Mouse (Mus musculus): Measurements from ENCODE around the gene Hmces.

Gene Hmces

DNA sequence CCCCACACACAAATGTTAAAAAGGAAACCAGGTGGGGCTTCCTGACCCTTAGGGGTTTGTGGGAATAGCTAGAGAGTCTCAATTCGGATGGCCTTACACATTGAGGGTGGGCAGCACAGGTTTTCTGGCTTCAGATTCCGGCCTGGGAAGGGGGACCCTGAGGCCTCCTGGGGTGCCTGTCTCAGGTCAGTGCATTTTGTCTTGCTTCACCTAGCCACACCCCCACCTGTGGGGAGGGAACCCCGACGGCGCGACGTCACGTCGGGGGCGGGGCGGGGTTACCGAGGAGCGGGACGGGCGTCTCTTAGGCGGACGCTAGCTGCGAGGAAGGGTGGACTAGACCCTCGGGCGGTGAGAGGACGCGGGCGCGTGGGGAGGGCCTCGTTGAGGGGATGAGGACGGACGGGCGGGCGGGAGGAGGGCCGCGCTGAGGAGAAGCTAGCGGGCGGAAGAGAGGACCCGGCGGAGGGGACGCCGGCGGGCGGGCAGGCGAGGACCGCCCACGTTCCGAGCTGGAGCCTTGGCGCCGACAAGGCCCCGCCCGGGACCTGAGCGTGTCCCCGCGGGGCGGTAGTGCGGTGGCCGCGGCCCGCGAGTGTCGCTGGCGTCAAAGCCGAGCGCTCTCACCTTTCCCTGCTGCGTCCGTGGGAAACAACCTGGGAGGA is at the start of gene Hmces:
Hmces (plus strand) TSS at position 275 of the 665 bp plus-strand sequence.
- CTCF ChIA-PET: no interaction called here

DNA sequence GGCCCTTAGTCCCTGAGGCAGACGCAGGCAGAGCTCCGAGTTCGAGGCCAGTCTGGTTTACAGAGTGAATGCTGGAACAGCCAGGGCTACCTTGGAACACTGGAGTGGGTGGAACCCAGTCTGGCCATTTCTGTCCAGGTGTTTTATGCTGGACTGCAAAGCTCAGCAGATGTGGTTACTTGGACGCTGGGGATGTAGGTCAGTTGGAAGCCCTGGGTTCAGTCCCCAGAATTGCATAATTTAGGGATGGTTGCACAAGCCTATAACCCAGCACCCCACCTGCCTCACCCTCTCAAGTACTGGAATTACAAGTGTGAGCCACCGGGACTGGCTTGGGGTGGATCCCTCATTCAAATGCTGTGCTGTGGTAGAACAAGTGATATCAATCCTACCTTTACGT is 47.5 kb upstream of the Hmces start:
- CTCF ChIA-PET: no interaction called here

DNA sequence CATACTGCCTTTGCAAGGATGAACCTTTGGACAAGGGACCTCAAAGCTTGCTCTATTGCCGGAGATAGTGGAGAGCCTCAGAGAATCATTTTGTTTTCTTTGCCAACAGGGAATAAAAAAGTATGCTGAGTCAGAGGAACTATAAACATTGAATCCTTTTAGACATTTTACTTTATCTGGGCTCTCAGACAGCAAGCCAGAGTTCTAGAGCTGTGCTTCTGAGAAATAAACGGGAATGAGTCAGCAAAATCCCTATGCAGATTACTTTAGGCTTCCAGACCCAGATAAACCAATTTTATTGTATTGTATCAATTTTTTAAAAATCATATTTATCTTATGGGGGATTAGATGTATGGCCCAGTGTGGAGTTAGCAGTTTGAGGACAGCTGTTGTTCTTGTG is 46.5 kb upstream of the Hmces start:
- CTCF ChIA-PET: no interaction called here

DNA sequence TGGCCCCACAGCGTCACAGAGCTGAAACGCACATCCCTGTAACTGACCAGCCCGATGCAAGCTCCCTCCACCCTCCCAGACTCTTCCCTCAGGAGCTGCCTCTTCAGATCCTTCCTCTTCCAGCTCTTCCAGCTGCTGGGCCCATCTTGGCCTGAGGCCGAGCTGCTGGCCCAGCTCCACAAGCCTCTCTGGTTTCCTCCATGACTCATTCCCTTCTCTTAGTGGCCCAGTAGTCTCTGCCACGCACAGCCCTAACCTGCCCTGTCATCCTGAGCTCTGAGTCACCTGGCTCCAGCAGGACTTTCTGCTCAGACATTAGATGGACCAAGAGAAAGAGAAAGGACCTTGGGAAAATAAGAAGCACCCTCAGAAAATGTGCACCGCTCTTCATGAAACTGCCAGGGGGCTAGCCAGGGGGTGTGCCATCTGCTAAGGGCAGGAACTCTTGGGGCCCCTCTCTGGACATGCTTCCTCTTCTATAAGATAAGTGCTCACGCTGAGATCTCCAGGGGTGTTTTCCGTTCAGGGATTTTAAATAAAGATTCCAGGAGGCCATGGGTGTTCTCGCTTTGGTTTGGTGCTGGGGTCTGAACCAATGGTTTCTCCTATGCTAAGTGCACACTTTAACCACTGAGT is 44.7 kb upstream of the Hmces start:
- CTCF ChIA-PET: no interaction called here

DNA sequence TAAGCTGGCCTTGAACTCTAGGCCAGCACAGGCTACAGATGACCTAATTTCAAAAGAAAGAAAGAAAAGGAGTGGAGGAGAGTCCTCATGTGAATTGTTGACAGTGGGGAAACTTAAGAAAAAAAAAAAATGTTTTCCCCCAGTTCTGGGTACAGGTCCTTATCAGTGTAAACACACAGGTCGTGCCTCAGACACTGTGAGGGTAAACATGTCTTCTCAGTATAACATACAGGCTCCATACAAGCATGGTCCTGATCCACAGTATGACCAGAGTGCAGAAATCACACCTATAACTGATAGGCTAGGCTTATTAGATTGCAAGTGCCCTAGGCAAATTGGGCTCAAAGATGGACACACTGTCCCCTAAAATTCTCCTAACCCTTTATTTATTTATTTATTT is 43.3 kb upstream of the Hmces start:
- CTCF ChIA-PET: no interaction called here

DNA sequence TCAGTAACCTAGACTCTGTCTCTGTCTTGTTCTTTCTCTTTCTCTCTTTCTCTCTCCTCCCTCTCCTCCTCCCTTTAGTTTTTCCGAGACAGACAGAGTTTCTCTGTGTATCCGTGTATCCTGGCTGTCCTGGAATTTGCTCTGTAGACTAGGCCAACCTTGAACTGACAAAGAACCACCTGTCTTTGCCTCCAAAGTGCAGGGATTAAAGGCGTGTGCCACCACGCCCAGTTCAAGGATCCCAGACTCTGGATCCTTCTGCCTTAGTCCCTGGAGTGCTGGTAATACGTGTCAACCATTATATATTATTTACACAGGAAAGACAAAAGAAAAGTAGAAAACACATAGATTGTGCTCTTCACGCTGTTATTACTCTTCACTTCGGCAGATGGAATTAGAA is 42.5 kb upstream of the Hmces start:
- CTCF ChIA-PET: no interaction called here

DNA sequence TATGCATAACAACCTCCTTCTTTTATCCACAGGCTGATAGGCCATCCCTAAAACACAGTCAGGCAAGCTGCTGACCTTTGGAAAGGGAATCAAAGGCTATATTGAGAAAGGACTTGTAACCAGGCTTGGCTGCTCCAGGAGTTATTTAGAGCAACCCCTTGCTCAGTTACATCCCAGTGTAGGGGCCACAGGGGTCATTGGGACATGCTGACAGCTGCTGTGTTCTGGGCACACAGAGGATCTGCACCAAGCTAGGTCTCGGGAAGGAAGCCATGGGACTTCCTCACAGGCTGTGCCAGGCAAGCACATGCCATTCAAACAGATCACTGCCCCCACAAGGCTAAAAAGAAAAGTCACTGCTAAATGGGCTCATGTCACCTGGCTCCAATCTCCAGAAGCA is 40.6 kb upstream of the Hmces start:
- CTCF ChIA-PET: no interaction called here

DNA sequence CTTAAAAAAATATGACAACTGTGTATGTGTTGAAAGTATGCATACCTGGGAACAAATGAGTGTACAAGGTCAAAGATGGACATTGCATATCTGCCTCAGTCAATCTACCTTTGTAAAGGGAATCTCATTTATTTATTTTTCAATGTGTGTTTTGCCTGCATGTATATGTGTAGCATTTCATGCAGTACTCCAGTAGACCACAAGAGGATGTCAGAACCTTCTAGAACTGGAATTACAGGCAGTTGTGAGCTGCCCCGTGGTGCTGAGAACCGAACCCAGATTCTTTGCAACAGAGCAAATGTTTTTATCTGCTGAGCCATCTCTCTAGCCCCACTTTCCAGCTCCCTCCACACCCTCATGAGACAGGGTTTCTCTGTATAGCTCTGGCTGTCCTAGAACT is 39.8 kb upstream of the Hmces start:
- CTCF ChIA-PET: no interaction called here

DNA sequence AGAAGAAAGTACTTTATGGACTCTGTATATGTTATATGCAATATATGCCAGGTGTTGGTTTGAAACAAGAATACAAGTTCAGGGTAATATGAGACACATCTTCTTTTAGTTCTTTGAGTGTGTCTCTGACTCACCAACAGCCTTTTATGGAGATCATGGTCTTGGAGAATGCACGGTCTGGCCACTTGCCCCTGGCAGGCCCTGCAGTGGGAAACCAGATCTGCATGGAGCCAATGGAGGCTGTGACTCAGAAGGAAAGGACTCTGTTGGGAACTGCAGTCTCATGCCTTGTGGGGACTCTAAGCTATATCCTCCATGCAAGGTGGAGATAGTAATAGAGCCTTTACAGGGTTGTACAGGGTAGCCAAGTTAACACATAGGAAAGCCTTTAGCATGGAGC is 38.7 kb upstream of the Hmces start:
- CTCF ChIA-PET: no interaction called here

DNA sequence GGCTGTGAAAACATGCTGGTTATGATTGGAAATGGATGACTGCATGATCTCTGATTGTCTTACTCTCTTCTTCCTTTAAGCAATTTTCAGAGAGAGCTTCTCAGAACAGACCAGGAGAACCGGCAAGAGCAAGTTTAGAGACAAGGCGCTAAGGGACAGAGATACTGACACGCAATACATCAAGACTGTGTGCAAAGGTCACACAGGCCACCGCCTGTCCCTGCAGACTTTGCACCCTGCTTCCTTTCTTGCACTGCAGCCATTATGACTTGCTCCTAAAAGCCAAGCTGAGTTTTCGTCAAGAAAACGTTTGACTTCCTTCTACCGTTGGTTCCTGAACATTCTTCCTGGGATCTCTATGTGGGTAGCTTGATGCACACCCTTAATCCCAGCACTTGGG is 38.2 kb upstream of the Hmces start:
- CTCF ChIA-PET: no interaction called here

DNA sequence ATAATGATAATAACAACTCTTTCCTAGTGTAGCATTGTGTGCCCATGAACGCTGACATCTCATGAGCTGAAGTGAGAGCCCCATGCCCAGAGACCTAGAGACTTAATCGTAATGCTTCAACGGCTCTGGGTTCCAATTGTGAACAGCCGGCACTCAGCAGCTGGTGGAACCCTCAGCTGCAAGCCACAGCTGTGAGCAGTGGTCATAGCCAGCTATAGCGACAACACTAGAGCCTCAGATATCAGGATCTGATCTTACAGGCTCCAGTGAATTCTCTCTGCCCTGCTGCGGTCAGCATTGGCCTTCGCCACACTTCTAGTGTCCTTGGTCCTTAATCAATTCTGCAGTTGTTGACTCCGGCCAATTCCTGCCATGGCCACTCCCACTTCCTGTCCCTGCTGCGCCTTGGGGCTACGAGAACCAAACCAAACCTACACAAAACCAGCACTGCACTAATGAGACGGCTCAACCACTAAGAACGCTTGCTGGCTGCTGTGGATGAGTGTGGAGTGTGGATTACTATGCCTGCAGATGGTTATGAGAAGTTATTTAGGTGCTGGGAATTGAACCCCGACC is 37.6 kb upstream of the Hmces start:
- CTCF ChIA-PET: no interaction called here

DNA sequence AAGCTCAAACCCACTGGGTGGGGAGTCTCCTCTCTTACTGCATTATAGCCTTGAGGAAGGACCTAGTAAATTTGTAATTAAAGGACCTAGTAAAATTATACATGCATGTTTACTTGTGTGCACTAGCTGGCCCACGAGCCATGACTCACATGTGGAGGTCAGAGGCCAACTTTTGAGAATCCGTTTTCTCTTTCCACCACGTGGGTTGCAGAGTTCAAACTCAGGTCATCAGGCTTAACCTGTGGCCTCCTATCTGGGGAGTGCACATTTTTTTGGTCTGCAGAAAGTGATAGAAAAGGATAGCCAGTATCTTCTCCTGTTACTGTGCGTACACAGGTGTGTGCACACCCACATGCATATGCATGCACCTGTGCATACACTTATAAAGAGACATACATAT is 34.7 kb upstream of the Hmces start:
- CTCF ChIA-PET: interaction anchor here (0.6 kb wide), 1 partner anchor 980 kb away, joined by 4 read pairs; no protein-coding TSS in a partner anchor

DNA sequence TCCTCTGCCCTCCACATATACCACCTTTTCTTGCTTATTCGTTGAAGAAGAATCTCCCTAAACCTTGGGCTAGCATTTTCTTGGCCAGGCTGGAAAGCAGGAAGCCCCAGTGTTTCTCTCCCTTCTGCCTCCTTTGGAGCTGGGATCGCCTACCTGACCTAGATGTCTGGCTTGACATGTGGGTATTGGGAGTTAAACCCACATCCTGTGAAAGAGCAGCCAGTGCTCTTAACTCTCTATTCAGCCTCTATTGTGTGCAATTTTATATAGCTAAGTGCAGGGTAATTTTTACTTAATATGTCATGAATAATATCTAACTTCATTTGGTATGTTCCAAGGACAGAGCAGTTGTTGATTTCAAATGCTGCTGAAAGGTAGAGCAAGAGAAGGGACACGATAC is 34.1 kb upstream of the Hmces start:
- CTCF ChIA-PET: interaction anchor here (0.5 to 0.7 kb wide), 3 partner anchors 36 to 981 kb away, joined by 3 to 12 read pairs (median 4); no protein-coding TSS in a partner anchor

DNA sequence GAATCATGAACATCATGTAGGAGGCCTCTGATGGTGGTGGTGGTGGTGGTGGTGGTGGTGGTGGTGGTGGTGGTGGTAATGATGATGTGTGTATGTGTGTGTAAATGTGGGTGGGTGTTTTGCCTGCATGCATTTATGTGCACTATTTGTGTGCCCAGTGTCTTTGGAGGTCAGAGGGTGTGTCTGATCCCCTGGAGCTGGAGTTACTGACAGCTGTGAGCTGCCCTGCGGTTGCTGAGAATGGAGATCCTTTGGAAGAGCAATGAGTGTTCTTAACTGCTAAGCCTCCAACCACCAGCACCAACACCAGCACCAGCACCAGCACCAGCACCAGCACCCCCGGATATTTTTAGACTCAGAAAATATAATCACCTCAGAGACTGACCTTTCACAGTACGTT is 31.5 kb upstream of the Hmces start:
- CTCF ChIA-PET: interaction anchor here (0.6 kb wide), 1 partner anchor 548 kb away, joined by 3 read pairs; no protein-coding TSS in a partner anchor

DNA sequence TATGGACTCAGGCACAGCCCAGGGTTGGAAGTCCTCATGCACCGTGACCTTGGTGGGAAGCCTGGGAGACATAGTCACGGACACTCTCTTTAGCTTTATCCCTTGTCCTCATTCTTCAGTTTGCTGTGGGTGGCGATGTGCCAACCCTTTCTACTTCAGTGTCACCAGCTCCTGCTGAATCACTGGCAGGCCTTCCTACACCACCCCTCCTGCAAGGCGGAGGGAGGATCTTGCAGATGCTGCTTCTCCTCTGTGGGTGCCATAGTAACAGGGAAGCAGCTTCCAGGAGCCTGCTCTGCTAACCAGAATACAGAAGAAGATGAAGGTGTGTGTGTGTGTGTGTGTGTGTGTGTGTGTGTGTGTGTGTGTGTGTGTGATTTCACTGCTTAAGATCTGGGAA is 30.9 kb upstream of the Hmces start:
- CTCF ChIA-PET: interaction anchor here (0.6 kb wide), 1 partner anchor 547 kb away, joined by 3 read pairs; no protein-coding TSS in a partner anchor

DNA sequence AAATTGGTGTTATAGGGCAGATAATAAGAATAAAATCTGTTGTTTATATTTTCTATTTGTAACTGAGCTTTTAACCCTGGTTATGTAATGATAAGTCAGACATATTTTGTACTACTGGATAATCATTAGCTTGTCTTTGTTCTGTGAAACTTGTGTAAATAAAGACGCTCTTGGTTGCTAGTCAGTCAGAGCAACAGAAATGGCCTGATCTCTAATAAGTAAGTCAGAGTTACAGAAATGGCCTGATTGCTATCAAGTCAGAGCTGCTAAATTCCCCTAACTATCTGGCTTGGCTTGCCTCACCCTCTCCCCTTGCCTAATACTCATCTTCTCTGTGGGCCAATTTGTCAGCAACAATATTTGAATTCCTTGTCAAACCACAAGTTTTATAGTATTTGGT is 27.0 kb upstream of the Hmces start:
- CTCF ChIA-PET: interaction anchor here (0.8 kb wide), 1 partner anchor 177 kb away, joined by 3 read pairs; no protein-coding TSS in a partner anchor

DNA sequence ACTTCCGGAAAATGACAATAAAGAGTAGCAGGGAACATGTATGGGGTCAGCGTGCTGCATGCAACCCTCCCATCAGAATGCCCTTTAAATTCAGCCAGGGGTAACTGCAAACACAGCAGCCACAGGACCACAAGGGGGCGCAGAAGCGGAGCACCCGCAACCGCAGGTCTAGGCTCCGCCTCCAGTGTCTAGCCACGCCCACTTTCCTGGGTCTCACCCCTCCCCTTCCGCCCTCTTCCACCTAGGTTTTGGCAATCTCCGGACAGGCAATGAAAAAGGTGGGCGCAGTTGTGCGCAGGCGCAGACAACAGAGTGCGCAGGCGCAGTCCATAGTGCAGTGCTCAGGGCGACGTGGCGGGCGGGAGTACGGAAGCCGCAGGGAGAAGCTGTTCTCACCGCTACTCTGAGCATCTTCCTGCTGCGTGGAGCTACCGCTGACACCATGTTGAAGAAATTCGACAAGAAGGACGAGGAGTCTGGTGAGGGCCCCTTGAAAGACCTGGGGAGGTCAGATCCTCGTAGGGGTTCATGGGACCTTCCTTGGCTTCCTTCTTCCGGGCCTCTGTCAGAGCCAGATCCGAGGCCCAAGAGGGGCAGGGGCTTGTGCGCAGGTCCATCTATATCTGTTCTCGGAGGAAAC is 26.0 kb upstream of the Hmces start, which contains the start of gene Copg1:
Copg1 (plus strand) TSS at position 221 of the 640 bp plus-strand sequence.
- CTCF ChIA-PET: no interaction called here

DNA sequence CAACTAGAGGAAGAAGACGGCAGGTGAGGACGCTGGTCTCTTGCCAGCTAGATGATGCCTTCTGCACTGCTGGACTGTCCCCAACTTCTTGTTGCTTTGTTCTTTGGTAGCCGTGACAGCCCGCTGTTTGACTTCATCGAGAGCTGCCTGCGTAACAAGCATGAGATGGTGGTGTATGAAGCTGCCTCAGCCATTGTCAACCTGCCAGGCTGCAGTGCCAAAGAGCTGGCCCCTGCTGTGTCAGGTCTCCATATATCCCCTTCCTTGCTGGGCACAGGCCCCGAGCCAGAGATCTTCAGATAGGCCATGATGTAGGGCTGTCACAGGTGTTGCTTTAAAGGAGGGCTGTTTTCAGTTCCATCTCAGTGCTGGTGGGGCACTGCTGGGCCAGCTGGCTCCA is 19.8 kb upstream of the Hmces start:
- CTCF ChIA-PET: no interaction called here

DNA sequence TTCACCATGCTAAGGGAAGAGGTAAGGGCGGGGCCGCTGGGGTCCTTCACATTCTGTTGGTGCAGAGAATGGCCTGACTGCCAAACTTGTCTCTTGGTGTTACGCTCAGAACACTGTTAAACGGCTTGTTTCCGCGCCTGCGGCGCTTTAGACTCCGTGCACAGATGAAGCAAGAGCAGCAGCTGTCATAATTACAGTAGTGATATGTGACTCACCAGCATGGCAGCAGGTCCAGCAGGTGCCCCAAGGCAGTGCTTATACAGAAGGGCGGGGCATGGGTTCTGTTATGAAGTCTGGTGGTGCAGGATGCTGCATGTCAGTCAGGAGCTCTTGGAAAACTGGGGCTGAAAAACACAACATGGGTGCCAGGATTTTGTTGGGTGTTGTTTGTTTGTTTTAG is 15.7 kb upstream of the Hmces start:
- CTCF ChIA-PET: no interaction called here

DNA sequence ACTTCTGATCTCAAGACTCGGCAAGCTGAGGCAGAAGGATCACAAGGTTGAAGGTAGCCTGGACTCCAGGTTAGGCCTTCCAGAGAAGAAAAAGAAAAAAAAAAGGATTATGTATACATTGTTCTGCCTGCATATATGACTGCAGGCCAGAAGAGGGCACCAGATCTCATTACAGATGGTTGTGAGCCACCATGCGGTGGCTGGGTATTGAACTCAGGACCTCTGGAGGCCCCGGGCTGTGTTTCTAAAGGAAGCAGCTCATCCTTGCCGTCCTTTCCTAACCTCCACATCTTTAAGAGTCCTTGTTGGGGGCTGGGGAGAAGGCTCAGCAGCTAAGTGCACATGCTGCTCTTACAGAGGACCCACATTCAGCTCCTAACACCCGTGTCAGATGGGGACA is 7.1 kb upstream of the Hmces start:
- CTCF ChIA-PET: interaction anchor here (0.7 kb wide), 1 partner anchor 9 kb away, joined by 3 read pairs; no protein-coding TSS in a partner anchor

DNA sequence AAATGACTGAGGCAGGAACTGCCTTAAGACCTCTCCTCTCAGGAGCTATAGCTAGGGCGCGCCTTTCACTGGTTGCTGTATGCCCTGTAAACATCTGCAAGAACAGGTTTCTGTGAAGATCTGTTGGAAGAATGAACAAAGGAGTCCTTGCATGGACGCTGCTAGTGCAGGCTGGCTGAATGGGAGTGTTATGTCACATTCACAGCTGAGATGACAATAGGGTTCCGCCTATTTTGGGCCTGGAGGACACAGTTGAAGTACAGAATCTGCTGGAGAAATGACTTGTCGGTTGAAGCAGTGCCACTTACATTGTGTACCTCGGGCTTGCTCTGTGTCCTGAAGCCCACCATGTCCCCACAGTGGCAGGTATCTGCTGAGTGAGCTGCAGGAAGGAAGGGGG is 4.6 kb upstream of the Hmces start:
- CTCF ChIA-PET: interaction anchor here (0.6 kb wide), 1 partner anchor 57 kb away, joined by 3 read pairs; no protein-coding TSS in a partner anchor

DNA sequence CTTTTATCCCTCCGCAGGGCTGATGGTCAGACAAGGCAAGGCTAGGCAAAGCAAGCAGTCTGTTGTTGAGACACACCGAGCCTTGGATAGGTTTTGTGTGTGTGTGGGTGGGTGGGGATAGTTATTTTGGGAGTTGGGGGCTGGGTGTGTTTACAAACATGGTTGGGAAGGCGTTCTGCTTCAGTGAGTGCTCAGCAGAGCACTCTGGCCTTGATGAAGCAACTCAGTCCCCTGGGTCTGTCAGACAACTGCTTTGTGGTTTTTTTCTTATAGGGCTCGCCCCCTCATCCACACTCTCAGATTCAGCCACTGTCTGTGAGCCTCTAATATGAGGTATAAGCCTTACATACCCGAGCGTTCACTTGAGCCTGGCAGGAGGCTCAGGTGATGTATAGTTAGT is 2.2 kb upstream of the Hmces start:
- CTCF ChIA-PET: no interaction called here

Data from spleen, embryonic (tissue).